Mouse (Mus musculus) kidney, postnatal 0 days (tissue): ENCODE data around the gene Khdc3. TPM values are rescaled to one million over a fixed set of nuclear protein-coding genes. Genes with fewer than 3 reads are reported as not detected.

ENCODE experiments used
- ATAC-seq: fragments of 200-750 bp; cut with Nextera tagmentation; replicated peaks from 2 replicates; pipeline ENCODE4 v1.8.0; 2017; ENCODE audit warnings: low read depth, moderate number of reproducible peaks, moderate TSS enrichment, moderate library complexity; ENCODE audit not compliant: low FRiP score
- DNase-seq: peaks from one replicate; pipeline ENCODE4 v3.0.0-alpha.2; 2016; ENCODE audit warnings: low spot score
- H3K27ac ChIP-seq: fragments of 300-500 bp; sonication (generic); 2 replicates; pipeline ENCODE4 v1.5.1; 2014; ENCODE audit warnings: mild to moderate bottlenecking
- H3K27me3 ChIP-seq: fragments of 300-500 bp; sonication (generic); 2 replicates; pipeline ENCODE4 v1.6.1; 2014; ENCODE audit warnings: low read length, mixed read lengths; ENCODE audit not compliant: insufficient read depth
- H3K36me3 ChIP-seq: fragments of 300-500 bp; sonication (generic); 2 replicates; pipeline ENCODE4 v1.6.1; 2014; ENCODE audit warnings: low read length, mixed read lengths; ENCODE audit not compliant: insufficient read depth
- H3K4me1 ChIP-seq: fragments of 300-500 bp; sonication (generic); replicated peaks from 2 replicates; pipeline ENCODE4 v1.6.1; 2014; ENCODE audit warnings: antibody characterized with exemption, low read length, mixed read lengths; ENCODE audit not compliant: insufficient read depth
- H3K4me2 ChIP-seq: fragments of 300-500 bp; sonication (generic); 2 replicates; pipeline ENCODE4 v1.6.1; 2014; ENCODE audit warnings: mild to moderate bottlenecking, low read length, moderate library complexity, mixed read lengths
- H3K4me3 ChIP-seq: fragments of 300-500 bp; sonication (generic); replicated peaks from 2 replicates; pipeline ENCODE4 v1.5.1; 2014; ENCODE audit warnings: low read depth, low read length
- H3K9ac ChIP-seq: fragments of 300-500 bp; sonication (generic); 2 replicates; pipeline ENCODE4 v1.6.1; 2014; ENCODE audit warnings: low read depth, low read length
- H3K9me3 ChIP-seq: fragments of 300-500 bp; sonication (generic); replicated peaks from 2 replicates; pipeline ENCODE4 v1.6.1; 2016; ENCODE audit warnings: low read length, inconsistent platforms, mixed read lengths
- CTCF ChIP-seq: IDR thresholded peaks from 2 replicates; pipeline ENCODE4 v1.5.1; 2016; ENCODE audit warnings: antibody characterized with exemption, low read depth, mild to moderate bottlenecking, moderate library complexity
- WGBS: fragments of 180-500 bp; shearing (Covaris S2); extraction: QIAGEN DNeasy Blood & Tissue Kit; methylation state at CpG from one replicate; pipeline ENCODE4 v1.1.7; 2014; 5-methylcytosine and 5-hydroxymethylcytosine counted together
- polyA plus RNA-seq: library from polyadenylated mRNA; unstranded; fragments of >200 nt; fragmentation: Nextera tagmentation; extraction: Ambion mirVana; gene quantifications from 2 replicates; pipeline ENCODE4 v1.2.1, GENCODE M21; 2015

Gene Khdc3
- polyA plus RNA-seq, 1 experiment from 2014 or later = 0.29 TPM

DNA sequence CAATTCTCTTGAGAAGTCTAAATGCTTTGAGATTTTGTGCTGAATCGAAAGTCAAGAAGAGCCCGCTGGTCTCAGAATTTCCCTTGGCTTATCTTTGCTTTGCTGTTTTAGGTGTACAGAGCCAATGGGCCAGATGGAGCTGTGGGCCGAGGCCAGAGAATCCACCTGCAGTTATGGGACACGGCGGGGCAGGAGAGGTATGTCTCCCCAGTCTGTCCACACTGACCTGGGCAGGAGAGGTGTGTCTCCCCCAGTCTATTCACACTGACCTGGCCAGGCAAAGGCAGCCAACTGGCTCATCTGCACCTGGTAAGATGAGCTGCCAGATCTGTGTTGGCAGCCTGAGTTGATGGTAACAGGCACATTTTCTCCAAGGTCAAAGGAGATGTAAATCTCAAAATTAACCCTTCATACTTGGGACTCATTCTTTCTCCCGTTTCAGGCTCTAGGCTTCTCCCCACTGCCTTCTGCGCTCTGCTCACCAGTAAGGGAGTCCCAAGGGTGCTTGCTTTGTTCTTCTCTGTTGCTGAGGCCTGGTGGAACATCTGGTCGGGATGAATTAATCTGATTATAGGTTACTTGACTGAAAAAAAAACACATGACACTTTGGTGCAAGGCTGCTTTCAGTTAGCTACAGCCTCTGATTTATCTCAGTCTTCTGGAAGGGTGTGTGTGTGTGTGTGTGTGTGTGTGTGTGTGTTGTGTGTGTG is 19.2 kb upstream of the Khdc3 start:
- DNase-seq = no peak

DNA sequence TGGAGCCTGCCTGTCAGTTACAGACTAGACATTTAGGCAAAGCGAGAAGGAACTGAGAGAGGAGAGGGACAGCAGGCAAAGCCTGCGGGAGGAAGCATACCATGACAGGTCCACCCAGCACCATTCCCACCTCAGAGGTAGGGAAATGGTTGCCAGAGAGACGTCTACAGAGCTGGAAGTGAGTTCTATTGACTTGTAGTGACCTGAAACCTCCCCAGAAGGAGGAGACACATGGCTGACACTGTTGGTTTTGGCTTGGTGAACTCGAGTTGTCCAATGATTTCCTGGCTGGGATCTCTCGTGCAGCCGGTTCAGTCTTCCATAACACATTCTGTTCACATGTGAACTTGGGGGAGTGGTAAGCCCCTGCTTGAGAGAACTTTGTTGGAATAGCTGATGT is 17.7 kb upstream of the Khdc3 start:
- no peaks in the 10 kb centered on the region for H3K9me3 ChIP-seq
- no peak for ATAC-seq
- WGBS = 39% methylated on average over 6 of the region's 6 CpGs

More for the DNA sequence above, 19.2 kb upstream of the Khdc3 start:
- TF ChIP-seq CTCF = no peak
- 84% methylated on average over 8 of the region's 8 CpGs for WGBS
- no peaks in the 10 kb centered on the region for H3K4me1 ChIP-seq
- H3K27ac ChIP-seq = no peak overlapping the region
- H3K4me3 ChIP-seq = no peak overlapping the region
- no peaks in the 10 kb centered on the region for H3K27me3 ChIP-seq
- no peaks in the 10 kb centered on the region for H3K36me3 ChIP-seq
- H3K9ac ChIP-seq = no peak overlapping the region
- H3K4me2 ChIP-seq = no peak overlapping the region
- H3K9me3 ChIP-seq = no peaks in the 10 kb centered on the region
- no peak for ATAC-seq

DNA sequence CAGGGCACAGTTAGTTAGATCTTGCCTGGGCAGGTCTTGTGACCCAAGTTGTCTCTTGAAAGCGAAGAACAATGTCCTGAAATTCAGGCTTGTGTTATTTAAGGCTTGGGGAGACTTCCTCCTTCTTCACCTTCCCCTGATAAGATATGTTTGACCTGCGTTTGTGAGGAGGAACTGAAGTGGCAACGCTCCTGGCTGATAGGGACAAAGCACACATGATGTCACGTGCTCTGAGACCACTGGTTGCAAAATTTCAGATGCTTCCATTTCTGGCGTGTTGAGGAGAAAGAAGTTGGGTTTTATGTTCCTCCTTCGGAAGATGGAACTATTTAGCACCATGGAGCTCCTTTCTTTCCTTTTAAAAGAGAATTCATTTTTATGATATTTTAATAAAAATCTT is 15.8 kb upstream of the Khdc3 start:
- Histone ChIP-seq H3K36me3 (no peaks in the 10 kb centered on the region), H3K4me2 (no peak overlapping the region), H3K9ac (no peak overlapping the region), H3K9me3 (no peaks in the 10 kb centered on the region), H3K4me1 (no peaks in the 10 kb centered on the region), H3K4me3 (no peak overlapping the region), H3K27me3 (no peaks in the 10 kb centered on the region), H3K27ac (no peak overlapping the region)
- 81% methylated on average over 6 of the region's 6 CpGs for WGBS
- DNase-seq (no peak), ATAC-seq (no peak)
- TF ChIP-seq CTCF = no peak

More for the DNA sequence above, 17.7 kb upstream of the Khdc3 start:
- Histone ChIP-seq H3K27me3 (no peaks in the 10 kb centered on the region), H3K36me3 (no peaks in the 10 kb centered on the region), H3K4me3 (no peak overlapping the region), H3K27ac (no peak overlapping the region), H3K9ac (no peak overlapping the region), H3K4me2 (no peak overlapping the region), H3K4me1 (no peaks in the 10 kb centered on the region)
- peak; percentile 11 for DNase-seq
- no peak for TF ChIP-seq CTCF

DNA sequence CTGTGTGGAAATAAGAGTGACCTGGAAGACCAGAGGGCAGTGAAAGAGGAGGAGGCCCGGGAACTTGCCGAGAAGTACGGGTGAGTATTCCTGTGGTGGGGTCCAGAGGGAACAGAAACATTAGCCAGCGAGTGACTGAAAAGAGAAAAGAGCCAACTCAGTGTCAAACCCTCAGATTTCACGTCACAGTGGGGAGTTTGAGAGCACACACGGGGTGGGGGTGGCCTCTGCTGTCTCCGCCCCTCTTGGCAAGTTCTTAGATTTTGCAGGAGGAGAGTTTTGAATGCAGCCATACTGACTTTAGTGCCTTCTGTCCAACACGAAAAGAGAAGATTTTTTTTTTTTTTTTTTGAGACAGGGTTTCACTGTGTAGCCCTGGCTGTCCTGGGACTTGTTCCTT is 14.5 kb upstream of the Khdc3 start:
- DNase-seq (peak; percentile 15), ATAC-seq (no peak)
- no peaks in the 10 kb centered on the region for H3K27me3 ChIP-seq
- H3K4me1 ChIP-seq = no peaks in the 10 kb centered on the region
- H3K36me3 ChIP-seq = no peaks in the 10 kb centered on the region
- H3K27ac ChIP-seq = no peak overlapping the region
- WGBS = 60% methylated on average over 8 of the region's 8 CpGs
- TF ChIP-seq CTCF = no peak
- no peak overlapping the region for H3K4me2 ChIP-seq
- no peaks in the 10 kb centered on the region for H3K9me3 ChIP-seq
- H3K4me3 ChIP-seq = no peak overlapping the region
- H3K9ac ChIP-seq = no peak overlapping the region

DNA sequence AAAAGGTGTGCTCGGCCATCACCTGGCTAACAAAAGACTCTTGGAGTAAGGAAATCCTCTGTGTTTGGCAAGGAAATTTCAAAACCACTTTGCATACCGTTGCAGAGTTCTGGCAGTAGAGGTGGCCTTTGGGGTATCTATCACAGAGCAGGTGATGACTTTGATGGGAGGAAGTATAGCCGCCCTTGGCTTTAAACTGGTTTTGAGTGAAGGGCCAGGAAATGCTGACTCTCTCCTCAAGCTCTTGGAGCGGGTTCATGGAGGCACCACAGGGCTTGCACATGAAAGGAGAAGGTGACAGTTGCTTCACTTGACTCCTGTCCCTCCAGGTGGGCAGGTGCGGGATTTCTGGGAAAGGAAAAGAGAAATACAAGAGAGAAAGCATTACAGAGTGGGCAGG is 14.1 kb upstream of the Khdc3 start:
- Histone ChIP-seq H3K9me3 (no peaks in the 10 kb centered on the region), H3K27me3 (no peaks in the 10 kb centered on the region), H3K36me3 (no peaks in the 10 kb centered on the region), H3K9ac (no peak overlapping the region), H3K4me1 (no peaks in the 10 kb centered on the region), H3K4me3 (no peak overlapping the region), H3K4me2 (no peak overlapping the region), H3K27ac (no peak overlapping the region)
- WGBS = 81% methylated on average over 5 of the region's 5 CpGs
- ATAC-seq (no peak), DNase-seq (no peak)
- no peak for TF ChIP-seq CTCF

DNA sequence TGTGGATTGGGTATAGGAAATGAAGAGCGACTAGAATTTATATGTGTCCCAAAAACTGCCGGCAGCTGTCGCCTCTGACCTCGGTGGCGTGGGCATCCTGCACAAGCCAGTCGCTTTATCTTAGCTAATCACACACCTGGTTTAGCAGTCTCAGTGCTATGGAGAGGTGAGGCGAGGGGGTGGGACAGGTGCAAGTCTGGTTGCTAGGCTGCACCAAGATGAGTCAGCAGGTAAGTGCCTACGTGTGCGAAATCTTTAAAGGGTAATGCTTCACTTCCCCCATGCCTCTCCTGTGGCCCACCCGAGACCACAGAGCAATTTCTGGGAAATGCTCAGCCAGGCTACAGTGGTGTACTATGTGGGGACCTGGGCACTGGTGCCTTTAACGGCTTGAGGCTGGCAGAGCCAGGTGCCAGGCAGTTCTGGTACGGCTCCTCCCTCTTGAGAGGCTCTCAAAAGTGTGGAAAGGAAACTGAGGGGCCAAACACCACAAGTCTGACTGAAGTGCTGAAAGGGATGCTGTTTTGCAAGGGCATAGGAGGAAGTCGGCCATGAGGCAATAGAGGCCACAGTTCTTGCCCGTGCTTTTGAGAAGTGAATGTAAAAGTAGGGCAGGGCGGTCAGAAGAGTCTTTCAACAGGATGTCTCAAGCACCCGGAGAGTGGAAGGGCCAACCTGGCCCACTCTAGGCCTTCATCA is 12.3 kb upstream of the Khdc3 start:
- Histone ChIP-seq H3K9ac (no peak overlapping the region), H3K9me3 (no peaks in the 10 kb centered on the region), H3K27me3 (no peaks in the 10 kb centered on the region), H3K27ac (no peak overlapping the region), H3K4me3 (no peak overlapping the region), H3K36me3 (no peaks in the 10 kb centered on the region), H3K4me2 (no peak overlapping the region), H3K4me1 (no peaks in the 10 kb centered on the region)
- TF ChIP-seq CTCF = no peak
- ATAC-seq = no peak; the same call in 1 of the 2 replicates
- WGBS = 67% methylated on average over 16 of the region's 16 CpGs
- DNase-seq = peak; percentile 10
